Mouse (Mus musculus) embryonic facial prominence, embryonic 15.5 days (tissue): ENCODE results near the gene Gm10337. TPM values are rescaled to one million over a fixed set of nuclear protein-coding genes. Genes with fewer than 3 reads are reported as not detected.

ENCODE experiments used
- ATAC-seq: fragments of 200-750 bp; cut with Nextera tagmentation; 2 replicates; pipeline ENCODE4 v1.8.0; 2017; ENCODE audit warnings: low read depth, moderate TSS enrichment; ENCODE audit not compliant: insufficient number of reproducible peaks, low FRiP score, low TSS enrichment
- H3K27ac ChIP-seq: fragments of 300-500 bp; sonication (generic); replicated peaks from 2 replicates; pipeline ENCODE4 v1.5.1; 2015; ENCODE audit warnings: mild to moderate bottlenecking, inconsistent platforms
- H3K27me3 ChIP-seq: fragments of 300-500 bp; sonication (generic); 2 replicates; pipeline ENCODE4 v1.6.1; 2015; ENCODE audit warnings: inconsistent platforms
- H3K36me3 ChIP-seq: fragments of 300-500 bp; sonication (generic); 2 replicates; pipeline ENCODE4 v1.6.1; 2015; ENCODE audit warnings: mild to moderate bottlenecking, inconsistent platforms
- H3K4me1 ChIP-seq: fragments of 300-500 bp; sonication (generic); 2 replicates; pipeline ENCODE4 v1.6.1; 2015; ENCODE audit warnings: inconsistent platforms
- H3K4me2 ChIP-seq: fragments of 300-500 bp; sonication (generic); replicated peaks from 2 replicates; pipeline ENCODE4 v1.6.1; 2015; ENCODE audit warnings: mild to moderate bottlenecking, inconsistent platforms
- H3K4me3 ChIP-seq: fragments of 300-500 bp; sonication (generic); replicated peaks from 2 replicates; pipeline ENCODE4 v1.5.1; 2015; ENCODE audit warnings: mild to moderate bottlenecking, inconsistent platforms
- H3K9ac ChIP-seq: fragments of 300-500 bp; sonication (generic); 2 replicates; pipeline ENCODE4 v1.6.1; 2015; ENCODE audit warnings: inconsistent platforms
- H3K9me3 ChIP-seq: fragments of 300-500 bp; sonication (generic); replicated peaks from 2 replicates; pipeline ENCODE4 v1.6.1; 2016; ENCODE audit warnings: inconsistent platforms
- WGBS: fragments of 180-500 bp; shearing (Covaris S2); methylation state at CpG from one replicate; pipeline ENCODE4 v1.1.7; 2015; 5-methylcytosine and 5-hydroxymethylcytosine counted together
- polyA plus RNA-seq: library from polyadenylated mRNA; unstranded; fragments of >200 nt; fragmentation: Nextera tagmentation; extraction: Ambion mirVana; gene quantifications from 2 replicates; pipeline ENCODE4 v1.2.1, GENCODE M21; 2015

Gene Gm10337
- polyA plus RNA-seq, 1 experiment from 2014 or later, result 5.1 TPM

DNA sequence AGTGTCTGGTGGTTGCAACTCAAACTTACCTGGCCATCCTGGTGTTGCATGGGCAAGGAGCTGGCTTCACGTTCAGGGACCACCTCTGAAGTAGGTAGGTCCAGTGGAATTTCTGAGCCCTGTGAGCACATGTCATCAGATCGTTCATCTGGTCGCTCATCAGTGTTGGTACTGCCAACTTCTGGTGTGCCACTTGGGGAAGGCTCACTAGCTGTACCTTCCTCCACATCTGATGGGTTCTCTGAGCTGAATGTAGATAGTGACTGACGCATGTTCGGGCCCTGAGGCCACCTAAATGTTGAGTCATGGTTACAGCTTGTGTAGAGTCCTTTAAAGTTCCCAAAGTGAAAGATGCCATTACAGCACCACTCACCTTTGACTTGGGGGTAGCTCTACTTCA lies 3.0 kb upstream of the Gm10337 start:
- peaks cover 90% of the 10 kb centered on the region for H3K36me3 ChIP-seq
- WGBS, result 87% methylated on average over 5 of the region's 5 CpGs
- no peak overlapping the region for H3K27ac ChIP-seq
- no peaks in the 10 kb centered on the region for H3K4me1 ChIP-seq
- H3K4me3 ChIP-seq, result no peak overlapping the region
- no peak for ATAC-seq
- no peaks in the 10 kb centered on the region for H3K9me3 ChIP-seq
- no peak overlapping the region for H3K4me2 ChIP-seq
- no peak overlapping the region for H3K9ac ChIP-seq
- H3K27me3 ChIP-seq, result no peaks in the 10 kb centered on the region

- H3K9me3 ChIP-seq, result no peaks in the 10 kb centered on the region
- H3K27me3 ChIP-seq, result no peaks in the 10 kb centered on the region
- H3K4me1 ChIP-seq, result peaks cover 3% of the 10 kb centered on the region; the same call in 1 of the 2 replicates
- 84% methylated on average over 19 of the region's 19 CpGs for WGBS
- H3K36me3 ChIP-seq, result peaks cover 85% of the 10 kb centered on the region
- H3K9ac ChIP-seq, result no peak overlapping the region
- no peak for ATAC-seq
- H3K27ac ChIP-seq, result no peak overlapping the region; the same call in 1 of the 2 replicates
- no peak overlapping the region for H3K4me2 ChIP-seq
- H3K4me3 ChIP-seq, result no peak overlapping the region
Observed at GRCm38 (mm10) chr15:102501084-102501814, 2.3 kb upstream of the Gm10337 start.

- no peak overlapping the region for H3K27ac ChIP-seq
- H3K4me1 ChIP-seq, result peaks cover 3% of the 10 kb centered on the region; the same call in 1 of the 2 replicates
- H3K4me3 ChIP-seq, result no peak overlapping the region
- H3K4me2 ChIP-seq, result no peak overlapping the region
- H3K9me3 ChIP-seq, result no peaks in the 10 kb centered on the region
- 75% methylated on average over 9 of the region's 9 CpGs for WGBS
- no peaks in the 10 kb centered on the region for H3K27me3 ChIP-seq
- H3K9ac ChIP-seq, result no peak overlapping the region
- H3K36me3 ChIP-seq, result peaks cover 78% of the 10 kb centered on the region
- ATAC-seq, result no peak
Observed at GRCm38 (mm10) chr15:102502254-102502840, 1.2 kb upstream of the Gm10337 start.

DNA sequence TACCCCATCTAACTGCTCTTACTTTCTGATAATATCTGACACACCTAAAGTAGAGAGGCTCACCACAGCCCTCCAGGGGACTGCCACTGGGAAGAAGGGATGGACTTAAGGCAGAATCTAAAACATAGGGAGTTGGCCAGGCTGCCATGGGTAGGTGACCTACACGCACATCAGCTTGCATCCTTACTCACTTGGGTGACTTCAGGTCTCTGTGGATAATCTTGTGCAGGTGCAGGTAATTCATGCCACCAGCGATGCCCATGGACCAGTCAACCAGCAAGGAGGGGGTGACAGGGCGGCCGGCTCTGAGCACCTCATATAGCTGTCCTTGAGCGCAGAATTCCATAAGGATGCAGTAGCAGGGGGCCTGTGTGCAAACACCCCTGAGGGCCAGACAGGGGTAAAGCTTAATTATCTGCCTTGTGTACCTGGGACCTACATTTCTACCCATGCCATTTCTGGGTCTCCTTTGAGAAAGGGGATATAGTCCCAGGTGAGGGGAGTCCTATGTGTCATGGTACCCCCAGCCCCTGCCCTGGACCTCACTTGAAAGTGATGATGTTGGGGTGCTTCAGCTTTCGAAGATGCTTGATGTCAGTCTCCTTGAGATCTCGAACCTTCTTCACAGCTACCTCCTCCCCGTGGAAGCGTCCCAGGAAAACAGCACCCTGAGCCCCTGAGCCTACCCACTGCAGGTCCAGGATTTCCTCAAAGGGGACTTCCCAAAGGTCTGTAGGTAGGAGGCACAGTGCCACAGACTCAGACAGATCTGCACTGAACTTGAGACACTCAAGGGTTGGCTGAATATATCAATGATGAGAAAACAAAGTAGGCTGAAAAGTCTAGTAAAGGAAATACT lies 631 bp downstream of the Gm10337 start:
- Histone ChIP-seq H3K36me3 (peaks cover 70% of the 10 kb centered on the region), H3K27me3 (no peaks in the 10 kb centered on the region)
- 83% methylated on average over 9 of the region's 9 CpGs for WGBS

GRCm38 (mm10) chr15:102505073-102505769 lies 1.7 kb downstream of the Gm10337 start:
- Histone ChIP-seq H3K27me3 (no peaks in the 10 kb centered on the region), H3K9ac (no peak overlapping the region), H3K36me3 (peaks cover 60% of the 10 kb centered on the region), H3K4me3 (no peak overlapping the region), H3K27ac (no peak overlapping the region), H3K9me3 (no peaks in the 10 kb centered on the region), H3K4me2 (no peak overlapping the region), H3K4me1 (peaks cover 13% of the 10 kb centered on the region)
- no peak for ATAC-seq
- 61% methylated on average over 12 of the region's 12 CpGs for WGBS

More for the DNA sequence above, 631 bp downstream of the Gm10337 start:
- Histone ChIP-seq H3K4me3 (no peak overlapping the region), H3K4me2 (no peak overlapping the region), H3K9me3 (no peaks in the 10 kb centered on the region), H3K4me1 (peaks cover 3% of the 10 kb centered on the region), H3K9ac (no peak overlapping the region), H3K27ac (no peak overlapping the region)
- ATAC-seq, result no peak

- Histone ChIP-seq H3K36me3 (peaks cover 53% of the 10 kb centered on the region), H3K4me2 (no peak overlapping the region), H3K4me1 (peaks cover 19% of the 10 kb centered on the region), H3K9me3 (no peaks in the 10 kb centered on the region), H3K27me3 (no peaks in the 10 kb centered on the region), H3K9ac (no peak overlapping the region), H3K4me3 (no peak overlapping the region), H3K27ac (no peak overlapping the region)
- 83% methylated on average over 9 of the region's 9 CpGs for WGBS
- ATAC-seq, result no peak
Observed at GRCm38 (mm10) chr15:102505770-102506463, 2.4 kb downstream of the Gm10337 start.

DNA sequence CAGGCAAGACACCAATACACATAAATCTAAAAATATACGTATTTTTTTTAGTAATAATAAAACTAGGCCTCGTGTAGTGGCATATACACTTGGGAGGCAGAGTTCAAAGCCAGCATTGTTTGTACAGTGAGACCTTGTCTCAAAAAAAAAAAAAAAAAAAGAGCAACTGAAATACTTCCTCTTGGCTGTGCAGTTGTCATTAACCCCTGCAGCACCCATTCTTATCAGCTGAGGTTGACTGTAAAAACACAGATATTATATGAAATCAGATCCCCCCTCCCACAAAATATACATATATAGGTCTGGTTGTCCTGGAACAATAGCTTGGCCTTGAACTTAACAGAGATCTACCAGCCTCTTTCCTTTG lies 2.9 kb downstream of the Gm10337 start:
- Histone ChIP-seq H3K36me3 (peaks cover 47% of the 10 kb centered on the region), H3K9ac (no peak overlapping the region), H3K27me3 (no peaks in the 10 kb centered on the region), H3K4me2 (no peak overlapping the region), H3K4me3 (no peak overlapping the region), H3K27ac (no peak overlapping the region), H3K9me3 (no peaks in the 10 kb centered on the region), H3K4me1 (peaks cover 24% of the 10 kb centered on the region)
- ATAC-seq, result no peak
- WGBS, result 44% methylated on average over 2 of the region's 2 CpGs

GRCm38 (mm10) chr15:102506864-102507263 lies 3.3 kb downstream of the Gm10337 start:
- 91% methylated on average over 1 of the region's 1 CpGs for WGBS
- Histone ChIP-seq H3K9me3 (no peaks in the 10 kb centered on the region), H3K4me3 (no peak overlapping the region), H3K27me3 (no peaks in the 10 kb centered on the region), H3K4me2 (no peak overlapping the region), H3K4me1 (peaks cover 28% of the 10 kb centered on the region), H3K27ac (no peak overlapping the region), H3K36me3 (peaks cover 43% of the 10 kb centered on the region), H3K9ac (no peak overlapping the region)
- no peak for ATAC-seq

- Histone ChIP-seq H3K4me3 (no peak overlapping the region), H3K4me1 (peaks cover 35% of the 10 kb centered on the region), H3K27me3 (no peaks in the 10 kb centered on the region), H3K36me3 (peaks cover 36% of the 10 kb centered on the region), H3K9me3 (no peaks in the 10 kb centered on the region), H3K9ac (no peak overlapping the region), H3K27ac (no peak overlapping the region), H3K4me2 (no peak overlapping the region)
- no peak for ATAC-seq
Observed at GRCm38 (mm10) chr15:102507561-102507960, 4.0 kb downstream of the Gm10337 start.

DNA sequence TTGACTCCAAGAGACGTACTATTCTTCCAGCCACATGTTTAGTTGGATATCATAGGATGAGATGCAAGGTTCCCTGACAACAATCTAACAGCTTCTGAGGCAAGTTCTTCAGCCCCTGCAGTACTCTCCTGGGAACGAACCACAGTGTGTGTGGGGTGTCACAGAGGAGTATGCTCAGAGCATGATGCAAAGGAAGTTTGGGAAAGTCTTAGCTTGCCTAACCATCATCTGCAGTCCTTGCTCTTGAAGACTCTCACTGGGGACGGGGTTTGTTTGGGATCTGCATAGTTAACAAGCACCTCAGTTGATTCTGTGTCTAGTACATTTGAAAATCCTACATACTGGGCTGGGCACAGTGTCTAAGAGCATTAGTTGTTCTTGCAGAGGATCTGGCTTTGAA lies 4.8 kb downstream of the Gm10337 start:
- 77% methylated on average over 3 of the region's 3 CpGs for WGBS
- Histone ChIP-seq H3K4me2 (no peak overlapping the region), H3K27me3 (no peaks in the 10 kb centered on the region), H3K9me3 (no peaks in the 10 kb centered on the region), H3K27ac (no peak overlapping the region), H3K4me1 (peaks cover 37% of the 10 kb centered on the region), H3K9ac (no peak overlapping the region), H3K4me3 (no peak overlapping the region), H3K36me3 (peaks cover 29% of the 10 kb centered on the region)
- ATAC-seq, result no peak
